Mouse (Mus musculus): ENCODE data around the gene Cep19. TPM values are rescaled to one million over a fixed set of nuclear protein-coding genes. Genes with fewer than 3 reads are reported as not detected.
A peak's percentile ranks its signal among the peaks of the same experiment; 100 is the strongest.

Cep19 gene
- total RNA-seq, 1 experiment from 2014 or later = 15.7 TPM

DNA sequence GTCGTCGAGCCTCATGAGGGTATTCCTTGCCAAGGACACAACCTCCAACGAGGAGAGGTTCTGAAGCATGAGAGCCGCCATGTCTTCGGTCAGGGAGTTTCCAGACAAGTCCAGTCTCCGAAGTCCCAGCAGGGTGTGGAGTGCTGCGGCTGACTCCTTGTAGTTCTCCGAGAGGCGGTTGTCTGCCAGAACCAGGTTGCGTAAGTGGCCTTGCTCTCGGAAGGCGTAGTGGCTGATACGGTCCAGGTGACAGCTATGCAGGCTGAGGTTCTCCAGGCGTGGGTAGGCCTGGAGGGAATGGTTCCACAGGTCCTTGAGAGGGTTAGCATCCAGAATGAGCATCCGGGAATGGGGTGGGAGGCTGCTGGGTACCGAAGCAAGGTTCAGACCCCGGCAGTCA, 45.0 kb downstream of the Cep19 start:
- DNase-seq = no peak

DNA sequence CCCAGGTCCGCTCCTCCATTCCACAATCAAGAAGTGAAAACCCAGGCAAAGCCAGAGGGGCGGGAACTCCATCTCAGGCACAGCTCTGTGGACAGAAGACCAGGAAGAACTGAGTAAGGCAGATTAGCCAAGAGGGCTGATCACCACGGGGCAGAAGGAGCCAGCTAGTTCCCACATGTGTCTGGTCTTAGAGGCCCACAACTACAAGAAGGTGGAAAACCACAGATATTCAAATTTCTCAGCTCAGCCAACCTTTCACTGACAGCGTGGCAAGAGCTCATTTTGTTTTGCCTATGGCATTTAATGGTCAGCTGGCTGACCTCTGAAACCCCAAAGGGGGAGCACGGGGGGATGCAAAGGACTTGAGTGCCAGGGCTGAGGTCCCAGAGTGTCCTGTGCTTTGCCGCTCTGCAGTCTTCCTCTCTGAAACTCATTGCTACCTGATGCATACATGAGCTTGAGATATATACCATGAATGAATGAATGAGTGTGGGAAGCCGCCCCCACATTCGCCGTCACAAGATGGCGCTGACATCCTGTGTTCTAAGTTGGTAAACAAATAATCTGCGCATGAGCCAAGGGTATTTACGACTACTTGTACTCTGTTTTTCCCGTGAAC, 48.1 kb downstream of the Cep19 start:
- DNase-seq = no peak

DNA sequence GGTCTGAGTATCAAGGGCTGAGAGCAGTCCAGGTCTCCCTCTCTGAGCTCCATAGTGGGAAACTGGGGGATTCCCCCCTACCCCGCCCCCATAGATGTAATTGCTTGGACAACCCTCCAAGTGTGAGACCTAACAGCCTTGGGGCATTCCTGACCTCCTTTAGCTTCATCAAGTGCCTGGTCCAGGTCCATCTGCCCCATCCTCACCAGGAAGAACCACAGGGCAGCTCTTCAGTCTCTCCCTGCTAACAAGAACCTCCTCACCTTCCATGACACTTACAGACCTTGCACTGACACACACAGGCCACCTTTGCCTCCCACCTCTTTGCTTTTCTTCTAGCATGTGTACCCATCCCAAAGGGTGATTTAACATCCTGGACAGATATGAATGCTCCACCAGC, 54.4 kb downstream of the Cep19 start:
- DNase-seq = no peak

DNA sequence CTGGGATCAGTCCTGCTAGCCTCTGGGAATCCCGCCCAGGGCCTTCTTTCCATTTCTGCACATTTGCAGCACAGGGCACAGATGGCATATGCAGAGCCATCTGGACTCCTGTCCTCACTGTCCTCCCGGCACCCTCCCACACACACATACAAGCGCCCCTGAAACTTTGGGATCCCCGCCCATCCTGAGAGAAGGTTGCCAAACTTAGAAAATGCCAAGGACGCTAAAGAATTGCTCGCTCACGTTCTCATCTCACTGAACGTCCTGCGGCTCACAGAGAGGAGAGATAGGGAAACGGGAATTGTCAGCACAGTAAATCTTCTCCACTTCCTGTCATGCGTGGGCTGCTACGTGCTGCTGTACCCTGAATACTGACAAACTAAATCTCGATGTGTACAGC, 54.8 kb downstream of the Cep19 start:
- DNase-seq = peak; percentile 74

DNA sequence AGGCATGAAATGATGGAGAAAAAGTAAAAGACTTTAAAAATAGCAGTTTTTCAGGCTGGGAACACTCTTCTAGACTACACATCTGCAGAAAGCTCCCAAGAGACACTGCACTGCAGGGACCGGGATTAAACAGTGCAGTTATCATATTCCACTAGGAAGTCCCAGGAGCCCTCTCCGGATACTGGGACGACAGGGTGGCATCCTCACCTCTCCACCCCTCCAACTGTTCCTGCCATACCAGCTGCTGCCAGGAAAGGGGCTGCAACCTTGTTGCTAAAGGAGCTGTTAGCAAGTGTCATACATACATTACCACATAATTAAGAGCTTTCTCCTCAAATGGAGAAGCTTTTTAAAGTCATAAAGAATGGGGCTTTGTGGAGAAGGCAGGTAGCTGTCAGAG, 57.1 kb downstream of the Cep19 start:
- DNase-seq = no peak

DNA sequence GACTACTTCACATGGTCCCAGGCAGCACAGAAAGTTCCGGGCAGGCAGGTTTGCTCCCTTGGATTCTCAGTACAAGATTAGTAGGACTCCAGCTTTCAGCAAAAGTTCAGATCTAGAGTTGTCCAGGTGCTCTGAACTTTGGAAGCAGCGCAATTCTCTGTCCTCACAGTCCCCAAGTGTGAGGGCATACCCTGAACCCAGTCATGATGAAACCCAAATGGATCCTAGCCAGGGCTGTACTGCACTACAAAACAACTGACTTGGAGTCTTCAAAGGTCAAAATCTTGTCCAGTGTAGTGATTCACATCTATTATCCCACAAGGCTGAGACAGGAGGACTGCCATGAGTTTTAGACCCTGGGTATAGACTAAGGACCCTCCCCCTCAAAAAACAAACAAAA, 57.8 kb downstream of the Cep19 start:
- no peak for DNase-seq

Other genes starting within 250 kb of the Cep19 start
- gene Meltf, start 221.0 kb upstream of the Cep19 start, total RNA-seq (2021) = not detected in 2 replicates
- not detected in 2 replicates for gene Pigz, start 165.9 kb upstream of the Cep19 start, total RNA-seq (2021)
- gene 0610012G03Rik, start 151.3 kb upstream of the Cep19 start, total RNA-seq (2021) = 38.6 and 41.3 TPM in 2 replicates
- gene Ncbp2, start 151.3 kb upstream of the Cep19 start, total RNA-seq (2021) = 58.4 and 69.3 TPM in 2 replicates
- 23.2 and 24.0 TPM in 2 replicates for gene Senp5, start 96.5 kb upstream of the Cep19 start, total RNA-seq (2021)
- gene Pak2, start 20.5 kb upstream of the Cep19 start, total RNA-seq (2021) = 57.0 and 59.5 TPM in 2 replicates
- 29.8 and 33.6 TPM in 2 replicates for gene Pigx, start 60 bp upstream of the Cep19 start, total RNA-seq (2021)
- gene Nrros, start 65.8 kb downstream of the Cep19 start, total RNA-seq (2021) = 6.1 and 8.9 TPM in 2 replicates
- gene Bex6, start 80.0 kb downstream of the Cep19 start, total RNA-seq (2021) = not detected in 2 replicates
- 19.6 and 22.8 TPM in 2 replicates for gene Fbxo45, start 147.4 kb downstream of the Cep19 start, total RNA-seq (2021)
- 15.1 and 16.3 TPM in 2 replicates for gene Wdr53, start 147.4 kb downstream of the Cep19 start, total RNA-seq (2021)
- 0.36 TPM in 1 of 2 replicates, not detected in the other for gene Smco1, start 171.7 kb downstream of the Cep19 start, total RNA-seq (2021)
- 29.1 and 33.9 TPM in 2 replicates for gene Rnf168, start 177.7 kb downstream of the Cep19 start, total RNA-seq (2021)
- gene Ubxn7, start 232.5 kb downstream of the Cep19 start, total RNA-seq (2021) = 40.4 and 77.1 TPM in 2 replicates